Mouse (Mus musculus): Measurements from ENCODE around the gene Bahcc1. TPM values are rescaled to one million over a fixed set of nuclear protein-coding genes. Genes with fewer than 3 reads are reported as not detected.
A peak's percentile ranks its signal among the peaks of the same experiment; 100 is the strongest.

Bahcc1 gene
- total and polyA plus RNA-seq, 2 experiments, result 1.2 to 3.4 TPM

GRCm38 (mm10) chr11:120225256-120226195 lies 7.2 kb upstream of the Bahcc1 start:
- peak overlapping the region; percentile 6; the same call in 1 of the 2 replicates for H3K4me3 ChIP-seq (ENCODE audit: insufficient read depth, low read depth, low read length)
- no peaks in the 10 kb centered on the region for H3K27me3 ChIP-seq (ENCODE audit: control insufficient read depth, insufficient read depth, low read length)
- H3K79me2 ChIP-seq (ENCODE audit: control insufficient read depth, insufficient read depth, low read length), result no peaks in the 10 kb centered on the region
- H3K36me3 ChIP-seq (ENCODE audit: control insufficient read depth, insufficient read depth, low read length), result no peaks in the 10 kb centered on the region
- H3K4me1 ChIP-seq (ENCODE audit: control insufficient read depth, insufficient read depth, low read length), result peaks cover 24% of the 10 kb centered on the region
- 34% methylated on average over 36 of the region's 36 CpGs for WGBS
- DNase-seq (ENCODE audit: extremely low read depth, low read depth, low spot score), result no peak
- TF ChIP-seq POLR2A (IDR thresholded peaks at IDR 0.05; ENCODE audit: extremely low read depth, insufficient read depth, low read length) (no peak), CTCF (IDR thresholded peaks at IDR 0.05; ENCODE audit: low read depth, low read length) (no peak)
- H3K9ac ChIP-seq (ENCODE audit: low read depth, low read length), result peak overlapping the region; percentile 20; the same call in 1 of the 2 replicates
- H3K27ac ChIP-seq (replicated peaks; ENCODE audit: insufficient read depth, low read depth, low read length), result 0 out of 2 replicates have a peak overlapping the region, but pooled peaks have one; percentile 3

- no peak for TF ChIP-seq POLR2A (IDR thresholded peaks at IDR 0.05; ENCODE audit: extremely low read depth, insufficient read depth, low read length)
- Histone ChIP-seq H3K79me2 (ENCODE audit: control insufficient read depth, insufficient read depth, low read length) (peaks cover 2% of the 10 kb centered on the region; the same call in 1 of the 2 replicates), H3K27me3 (ENCODE audit: control insufficient read depth, insufficient read depth, low read length) (no peaks in the 10 kb centered on the region), H3K4me1 (ENCODE audit: control insufficient read depth, insufficient read depth, low read length) (peaks cover 24% of the 10 kb centered on the region), H3K36me3 (ENCODE audit: control insufficient read depth, insufficient read depth, low read length) (no peaks in the 10 kb centered on the region), H3K9ac (ENCODE audit: low read depth, low read length) (no peak overlapping the region), H3K4me3 (ENCODE audit: insufficient read depth, low read depth, low read length) (no peak overlapping the region), H3K27ac (replicated peaks; ENCODE audit: insufficient read depth, low read depth, low read length) (no peak overlapping the region)
- 85% methylated on average over 12 of the region's 12 CpGs for WGBS
- no peak for DNase-seq (ENCODE audit: extremely low read depth, low read depth, low spot score)
Measured at GRCm38 (mm10) chr11:120226421-120227280, 6.1 kb upstream of the Bahcc1 start.

GRCm38 (mm10) chr11:120227571-120228051 lies 5.1 kb upstream of the Bahcc1 start:
- 89% methylated on average over 8 of the region's 8 CpGs for WGBS
- H3K27me3 ChIP-seq (ENCODE audit: control insufficient read depth, insufficient read depth, low read length), result no peaks in the 10 kb centered on the region

GRCm38 (mm10) chr11:120228116-120228890 lies 4.4 kb upstream of the Bahcc1 start:
- Histone ChIP-seq H3K27ac (replicated peaks; ENCODE audit: insufficient read depth, low read depth, low read length) (no peak overlapping the region), H3K4me1 (ENCODE audit: control insufficient read depth, insufficient read depth, low read length) (peaks cover 17% of the 10 kb centered on the region)

More at GRCm38 (mm10) chr11:120227571-120228051, 5.1 kb upstream of the Bahcc1 start:
- no peak for TF ChIP-seq POLR2A (IDR thresholded peaks at IDR 0.05; ENCODE audit: extremely low read depth, insufficient read depth, low read length)
- no peak for TF ChIP-seq CTCF (IDR thresholded peaks at IDR 0.05; ENCODE audit: low read depth, low read length)
- Histone ChIP-seq H3K9ac (ENCODE audit: low read depth, low read length) (no peak overlapping the region), H3K4me1 (ENCODE audit: control insufficient read depth, insufficient read depth, low read length) (peaks cover 23% of the 10 kb centered on the region), H3K36me3 (ENCODE audit: control insufficient read depth, insufficient read depth, low read length) (no peaks in the 10 kb centered on the region), H3K79me2 (ENCODE audit: control insufficient read depth, insufficient read depth, low read length) (peaks cover 2% of the 10 kb centered on the region; the same call in 1 of the 2 replicates), H3K4me3 (ENCODE audit: insufficient read depth, low read depth, low read length) (no peak overlapping the region), H3K27ac (replicated peaks; ENCODE audit: insufficient read depth, low read depth, low read length) (no peak overlapping the region)
- DNase-seq (ENCODE audit: extremely low read depth, low read depth, low spot score), result no peak

GRCm38 (mm10) chr11:120228911-120229437 lies 3.8 kb upstream of the Bahcc1 start:
- Histone ChIP-seq H3K36me3 (ENCODE audit: control insufficient read depth, insufficient read depth, low read length) (no peaks in the 10 kb centered on the region), H3K27ac (replicated peaks; ENCODE audit: insufficient read depth, low read depth, low read length) (no peak overlapping the region), H3K9ac (ENCODE audit: low read depth, low read length) (no peak overlapping the region), H3K79me2 (ENCODE audit: control insufficient read depth, insufficient read depth, low read length) (peaks cover 8% of the 10 kb centered on the region; the same call in 1 of the 2 replicates), H3K27me3 (ENCODE audit: control insufficient read depth, insufficient read depth, low read length) (no peaks in the 10 kb centered on the region), H3K4me3 (ENCODE audit: insufficient read depth, low read depth, low read length) (no peak overlapping the region), H3K4me1 (ENCODE audit: control insufficient read depth, insufficient read depth, low read length) (peaks cover 12% of the 10 kb centered on the region)
- TF ChIP-seq POLR2A (IDR thresholded peaks at IDR 0.05; ENCODE audit: extremely low read depth, insufficient read depth, low read length) (no peak), CTCF (IDR thresholded peaks at IDR 0.05; ENCODE audit: low read depth, low read length) (no peak)
- no peak for DNase-seq (ENCODE audit: extremely low read depth, low read depth, low spot score)
- WGBS, result 84% methylated on average over 7 of the region's 7 CpGs

More at GRCm38 (mm10) chr11:120228116-120228890, 4.4 kb upstream of the Bahcc1 start:
- Histone ChIP-seq H3K79me2 (ENCODE audit: control insufficient read depth, insufficient read depth, low read length) (peaks cover 2% of the 10 kb centered on the region; the same call in 1 of the 2 replicates), H3K36me3 (ENCODE audit: control insufficient read depth, insufficient read depth, low read length) (no peaks in the 10 kb centered on the region), H3K4me3 (ENCODE audit: insufficient read depth, low read depth, low read length) (no peak overlapping the region), H3K27me3 (ENCODE audit: control insufficient read depth, insufficient read depth, low read length) (no peaks in the 10 kb centered on the region), H3K9ac (ENCODE audit: low read depth, low read length) (no peak overlapping the region)
- TF ChIP-seq CTCF (IDR thresholded peaks at IDR 0.05; ENCODE audit: low read depth, low read length), result no peak
- no peak for TF ChIP-seq POLR2A (IDR thresholded peaks at IDR 0.05; ENCODE audit: extremely low read depth, insufficient read depth, low read length)
- no peak for DNase-seq (ENCODE audit: extremely low read depth, low read depth, low spot score)
- 85% methylated on average over 9 of the region's 9 CpGs for WGBS

Data from liver, adult 2 months (tissue).